Mouse (Mus musculus) E14TG2a.4 (cell line): ENCODE data around the gene Ifitm5.

Source experiments
- H3K27me3 ChIP-seq: 2 replicates; pipeline ENCODE4 v1.6.1; 2014; ENCODE audit warnings: low read length, control low read depth; ENCODE audit not compliant: insufficient read depth
- H3K36me3 ChIP-seq: 2 replicates; pipeline ENCODE4 v1.6.1; 2014; ENCODE audit warnings: low read length, control low read depth; ENCODE audit not compliant: insufficient read depth
- H3K4me1 ChIP-seq: replicated peaks from 2 replicates; pipeline ENCODE4 v1.6.1; 2014; ENCODE audit warnings: low read depth, low read length, control low read depth
- H3K4me3 ChIP-seq: replicated peaks from 2 replicates; pipeline ENCODE4 v1.5.1; 2014; ENCODE audit warnings: mild to moderate bottlenecking, low read length
- H3K9me3 ChIP-seq: 2 replicates; pipeline ENCODE4 v1.6.1; 2014; ENCODE audit warnings: low read length, control low read depth
- CTCF ChIP-seq: conservative IDR thresholded peaks from 2 replicates; pipeline ENCODE4 v1.5.1; 2014; ENCODE audit warnings: low read length
- NANOG ChIP-seq: IDR thresholded peaks from 2 replicates; pipeline ENCODE4 v1.6.1; 2014; ENCODE audit warnings: borderline replicate concordance, low read length, mixed read lengths
- POU5F1 ChIP-seq: IDR thresholded peaks from 2 replicates; pipeline ENCODE4 v1.6.1; 2014; ENCODE audit warnings: low read length, borderline replicate concordance

Gene Ifitm5

DNA sequence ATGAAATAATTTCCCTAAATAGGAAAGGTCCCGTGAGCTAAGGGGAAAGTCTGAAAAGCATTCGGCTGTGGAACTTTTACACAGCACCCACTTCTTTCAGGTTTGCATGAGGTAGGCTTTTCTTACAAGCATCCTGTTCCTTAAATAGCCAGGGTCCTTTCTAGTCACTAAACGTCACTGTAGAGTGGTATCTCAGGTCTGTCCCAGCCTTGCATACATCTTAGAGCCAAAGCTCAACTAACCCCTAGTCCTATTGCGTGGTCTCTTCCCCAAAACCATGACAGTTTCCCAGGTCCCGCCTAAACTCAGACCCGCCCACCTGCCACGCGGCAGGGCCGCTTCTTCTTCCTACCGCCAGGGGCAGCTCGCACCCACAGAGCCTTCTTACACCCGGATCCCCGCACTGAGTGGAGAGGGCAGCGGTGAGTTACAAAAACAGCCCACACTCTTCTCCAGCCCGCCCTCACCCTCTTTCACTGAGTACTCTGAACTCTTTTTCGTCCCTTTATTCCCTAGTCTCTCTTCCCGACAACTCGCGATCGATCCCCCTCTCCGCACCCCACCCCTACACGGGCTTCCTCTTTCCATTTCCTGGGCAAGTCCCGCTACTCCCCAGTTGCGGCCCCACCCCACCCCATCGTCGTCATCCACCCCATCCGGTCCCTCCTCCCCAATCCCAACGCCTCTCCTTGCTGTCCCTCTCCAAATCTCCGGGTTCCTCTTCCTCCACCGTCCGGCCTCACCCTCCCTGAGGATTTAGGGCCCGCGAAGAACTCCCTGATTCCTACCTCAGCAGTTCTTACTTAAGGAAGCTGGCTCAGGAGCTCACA is 8.7 kb downstream of the Ifitm5 start, which contains the start of gene Pgghg:
Pgghg (plus strand) TSS at position 170 of the 830 bp plus-strand sequence.
- peak; percentile 81 for TF ChIP-seq CTCF
- no peak for TF ChIP-seq POU5F1
- H3K27me3 ChIP-seq: no peaks in the 10 kb centered on the region
- peaks cover 88% of the 10 kb centered on the region for H3K4me1 ChIP-seq
- H3K9me3 ChIP-seq: no peaks in the 10 kb centered on the region
- H3K36me3 ChIP-seq: peaks cover 35% of the 10 kb centered on the region
- peak within 1 kb of the TSS; percentile 80 for H3K4me3 ChIP-seq

- no peak for TF ChIP-seq POU5F1
- TF ChIP-seq NANOG: no peak
- no peak for TF ChIP-seq CTCF
- H3K9me3 ChIP-seq: no peaks in the 10 kb centered on the region
- peaks cover 83% of the 10 kb centered on the region for H3K4me1 ChIP-seq
- no peaks in the 10 kb centered on the region for H3K27me3 ChIP-seq
- H3K36me3 ChIP-seq: peaks cover 18% of the 10 kb centered on the region
- H3K4me3 ChIP-seq: peak overlapping the region; percentile 62
These were observed 10.4 kb downstream of the Ifitm5 start for GRCm38 (mm10) chr7:140939669-140940171.

DNA sequence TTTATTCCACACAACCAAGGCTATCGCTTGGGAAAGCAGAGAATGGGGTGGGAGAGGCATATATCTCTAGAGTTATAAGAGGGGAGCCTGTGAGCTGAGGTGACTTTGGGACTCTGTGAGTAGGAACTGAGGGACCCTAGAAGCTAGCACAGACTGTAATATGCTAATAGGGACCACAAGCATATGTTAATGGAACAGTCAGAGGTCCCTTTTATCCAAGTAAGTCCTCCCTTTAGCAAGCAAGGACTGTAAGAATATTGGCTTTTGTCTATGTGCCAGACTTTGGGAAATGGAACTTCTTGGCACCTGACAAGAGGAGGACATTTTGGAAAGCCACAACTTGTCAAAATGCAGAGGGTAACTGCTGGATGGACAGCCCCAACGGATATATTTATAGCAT is 11.2 kb downstream of the Ifitm5 start:
- H3K4me3 ChIP-seq: peak overlapping the region; percentile 62
- peaks cover 12% of the 10 kb centered on the region for H3K36me3 ChIP-seq
- peaks cover 76% of the 10 kb centered on the region for H3K4me1 ChIP-seq
- H3K27me3 ChIP-seq: 0 out of 2 replicates have a peak, but pooled peaks cover 4% of the 10 kb centered on the region
- TF ChIP-seq POU5F1 (no peak; the same call in 1 of the 2 replicates), NANOG (no peak), CTCF (no peak)
- no peaks in the 10 kb centered on the region for H3K9me3 ChIP-seq

DNA sequence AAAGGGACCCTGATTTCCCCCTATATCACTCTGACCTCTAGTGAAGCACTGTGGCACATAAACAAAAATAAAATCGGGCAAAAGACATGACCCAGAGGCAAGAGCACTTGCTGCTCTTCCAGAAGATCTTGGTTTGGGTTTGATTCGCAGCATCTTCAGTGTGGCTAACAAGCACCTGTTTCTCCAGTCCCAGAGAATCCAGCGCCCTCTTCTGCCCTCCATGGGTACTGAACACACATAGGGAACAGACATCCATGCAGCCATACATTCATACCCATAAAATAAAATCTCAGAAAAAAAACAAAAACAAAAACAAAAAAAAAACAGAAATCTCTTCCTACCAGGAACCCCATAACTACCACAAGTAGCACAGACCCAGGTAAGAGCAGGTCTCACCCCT is 11.7 kb downstream of the Ifitm5 start:
- Histone ChIP-seq H3K4me3 (peak overlapping the region; percentile 62), H3K27me3 (0 out of 2 replicates have a peak, but pooled peaks cover 4% of the 10 kb centered on the region), H3K36me3 (peaks cover 8% of the 10 kb centered on the region), H3K9me3 (no peaks in the 10 kb centered on the region), H3K4me1 (peaks cover 71% of the 10 kb centered on the region)
- TF ChIP-seq CTCF (peak; percentile 61), POU5F1 (no peak)

- Histone ChIP-seq H3K4me1 (peaks cover 21% of the 10 kb centered on the region), H3K36me3 (no peaks in the 10 kb centered on the region), H3K4me3 (no peak overlapping the region), H3K9me3 (no peaks in the 10 kb centered on the region), H3K27me3 (peaks cover 46% of the 10 kb centered on the region)
- TF ChIP-seq POU5F1 (no peak), NANOG (no peak), CTCF (no peak)
These were observed 22.9 kb downstream of the Ifitm5 start for GRCm38 (mm10) chr7:140927181-140927580.

- Histone ChIP-seq H3K36me3 (no peaks in the 10 kb centered on the region), H3K4me1 (peaks cover 35% of the 10 kb centered on the region), H3K4me3 (peak overlapping the region; percentile 77), H3K9me3 (no peaks in the 10 kb centered on the region), H3K27me3 (peaks cover 82% of the 10 kb centered on the region)
- TF ChIP-seq POU5F1 (no peak), CTCF (no peak), NANOG (no peak)
These were observed 26.9 kb downstream of the Ifitm5 start for GRCm38 (mm10) chr7:140923070-140923775.

DNA sequence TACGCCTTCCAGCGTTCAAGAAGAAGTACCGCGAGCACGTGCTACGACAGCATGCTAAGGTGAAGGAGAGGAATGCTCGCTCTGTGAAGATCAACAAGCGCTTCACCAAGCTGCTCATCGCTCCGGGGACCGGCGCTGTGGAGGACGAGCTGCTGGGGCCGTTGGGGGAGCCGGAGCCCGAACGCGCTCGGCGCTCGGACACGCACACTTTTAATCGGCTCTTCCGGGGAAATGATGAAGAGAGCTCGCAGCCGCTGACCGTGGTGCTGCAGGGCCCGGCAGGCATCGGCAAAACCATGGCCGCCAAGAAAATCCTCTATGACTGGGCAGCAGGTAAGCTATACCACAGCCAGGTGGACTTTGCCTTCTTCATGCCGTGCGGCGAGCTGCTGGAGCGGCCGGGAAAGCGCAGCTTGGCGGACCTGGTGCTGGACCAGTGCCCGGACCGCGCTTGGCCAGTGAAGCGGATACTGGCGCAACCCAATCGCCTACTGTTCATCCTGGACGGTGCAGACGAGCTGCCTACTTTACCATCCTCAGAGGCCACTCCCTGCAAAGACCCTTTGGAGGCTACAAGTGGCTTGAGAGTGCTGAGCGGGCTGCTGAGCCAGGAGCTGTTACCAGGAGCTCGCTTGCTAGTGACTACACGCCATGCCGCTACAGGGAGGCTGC is 27.6 kb downstream of the Ifitm5 start:
- Histone ChIP-seq H3K36me3 (no peaks in the 10 kb centered on the region), H3K27me3 (peaks cover 87% of the 10 kb centered on the region), H3K4me1 (peaks cover 33% of the 10 kb centered on the region), H3K4me3 (peak overlapping the region; percentile 77), H3K9me3 (no peaks in the 10 kb centered on the region)
- TF ChIP-seq CTCF (no peak), NANOG (no peak), POU5F1 (no peak)

DNA sequence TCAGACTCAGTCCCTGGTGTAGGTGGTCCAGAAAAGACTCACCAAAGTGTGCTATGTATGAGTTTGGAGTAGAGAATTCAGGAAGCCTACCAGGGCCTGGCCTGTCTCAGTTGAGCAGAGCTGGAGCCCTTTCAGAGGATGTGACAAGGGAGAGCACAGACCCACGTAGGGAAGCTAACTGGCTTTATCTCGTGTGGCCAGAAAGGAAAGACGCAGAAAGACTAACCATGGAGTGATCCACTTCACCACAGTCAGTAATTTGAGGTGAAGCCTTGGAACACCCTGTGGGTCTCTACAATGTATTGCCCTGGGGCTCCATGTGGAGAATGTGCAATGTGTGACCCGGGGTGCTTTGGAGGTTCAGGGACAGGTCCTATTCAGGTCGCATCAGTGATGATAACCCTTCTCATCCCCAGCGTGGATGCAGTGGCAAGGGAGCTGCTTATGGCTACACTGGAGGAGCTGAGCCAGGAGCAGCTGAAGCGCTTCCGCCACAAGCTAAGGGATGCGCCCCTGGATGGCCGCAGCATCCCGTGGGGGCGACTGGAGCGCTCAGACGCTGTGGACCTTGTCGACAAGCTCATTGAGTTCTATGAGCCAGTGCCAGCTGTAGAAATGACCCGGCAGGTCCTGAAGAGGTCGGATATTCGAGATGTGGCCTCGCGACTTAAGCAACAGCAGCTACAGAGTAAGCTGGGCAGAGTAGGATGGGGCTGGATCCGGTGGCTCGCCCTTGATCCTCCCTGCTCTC is 28.7 kb downstream of the Ifitm5 start:
- no peaks in the 10 kb centered on the region for H3K9me3 ChIP-seq
- peaks cover 81% of the 10 kb centered on the region for H3K27me3 ChIP-seq
- TF ChIP-seq NANOG (no peak), CTCF (no peak), POU5F1 (no peak)
- H3K4me3 ChIP-seq: peak overlapping the region; percentile 77
- H3K4me1 ChIP-seq: peaks cover 33% of the 10 kb centered on the region
- no peaks in the 10 kb centered on the region for H3K36me3 ChIP-seq
